Mouse (Mus musculus) forebrain, embryonic 14.5 days (tissue): Measurements from ENCODE around the gene Plekhs1. TPM values are rescaled to one million over a fixed set of nuclear protein-coding genes. Genes with fewer than 3 reads are reported as not detected.

Source experiments
- ATAC-seq: fragments of 200-750 bp; cut with Nextera tagmentation; 2 replicates; pipeline ENCODE4 v1.8.0; 2017; ENCODE audit warnings: mild to moderate bottlenecking, moderate library complexity
- DNase-seq: peaks from one replicate; pipeline ENCODE4 v3.0.0-alpha.2; 2015; ENCODE audit warnings: low spot score
- H3K27ac ChIP-seq: fragments of 300-500 bp; sonication (generic); 2 replicates; pipeline ENCODE4 v1.5.1; 2014; ENCODE audit warnings: low read depth, mild to moderate bottlenecking, control low read depth, low read length, moderate library complexity
- H3K27me3 ChIP-seq: fragments of 300-500 bp; sonication (generic); replicated peaks from 2 replicates; pipeline ENCODE4 v1.6.1; 2014; ENCODE audit warnings: low read length, control low read depth, mixed read lengths; ENCODE audit not compliant: control insufficient read depth, insufficient read depth
- H3K36me3 ChIP-seq: fragments of 300-500 bp; sonication (generic); 2 replicates; pipeline ENCODE4 v1.6.1; 2014; ENCODE audit warnings: low read length, control low read depth; ENCODE audit not compliant: control insufficient read depth, insufficient read depth
- H3K4me1 ChIP-seq: fragments of 300-500 bp; sonication (generic); 2 replicates; pipeline ENCODE4 v1.6.1; 2014; ENCODE audit warnings: antibody characterized with exemption, low read length, control low read depth; ENCODE audit not compliant: control insufficient read depth, insufficient read depth
- H3K4me2 ChIP-seq: fragments of 300-500 bp; sonication (generic); 2 replicates; pipeline ENCODE4 v1.6.1; 2014; ENCODE audit warnings: mild to moderate bottlenecking, control low read depth, low read length
- H3K4me3 ChIP-seq: fragments of 300-500 bp; sonication (generic); 2 replicates; pipeline ENCODE4 v1.5.1; 2014; ENCODE audit warnings: low read depth, low read length, control low read depth
- H3K9ac ChIP-seq: fragments of 300-500 bp; sonication (generic); 2 replicates; pipeline ENCODE4 v1.6.1; 2014; ENCODE audit warnings: mild to moderate bottlenecking, low read length, control low read depth, moderate library complexity
- H3K9me3 ChIP-seq: fragments of 300-500 bp; sonication (generic); replicated peaks from 2 replicates; pipeline ENCODE4 v1.6.1; 2016; ENCODE audit warnings: low read length, control low read depth, mixed read lengths; ENCODE audit not compliant: control insufficient read depth
- WGBS: fragments of 180-500 bp; shearing (Covaris S2); extraction: QIAGEN DNeasy Blood & Tissue Kit; methylation state at CpG from one replicate; pipeline ENCODE4 v1.1.7; 2014; 5-methylcytosine and 5-hydroxymethylcytosine counted together
- polyA plus RNA-seq: library from polyadenylated mRNA; unstranded; fragments of >200 nt; fragmentation: Nextera tagmentation; extraction: Ambion mirVana; gene quantifications from 2 replicates; pipeline ENCODE4 v1.2.1, GENCODE M21; 2014

Plekhs1 gene
- 0.28 TPM in 1 of 2 replicates, not detected in the other for polyA plus RNA-seq

DNA sequence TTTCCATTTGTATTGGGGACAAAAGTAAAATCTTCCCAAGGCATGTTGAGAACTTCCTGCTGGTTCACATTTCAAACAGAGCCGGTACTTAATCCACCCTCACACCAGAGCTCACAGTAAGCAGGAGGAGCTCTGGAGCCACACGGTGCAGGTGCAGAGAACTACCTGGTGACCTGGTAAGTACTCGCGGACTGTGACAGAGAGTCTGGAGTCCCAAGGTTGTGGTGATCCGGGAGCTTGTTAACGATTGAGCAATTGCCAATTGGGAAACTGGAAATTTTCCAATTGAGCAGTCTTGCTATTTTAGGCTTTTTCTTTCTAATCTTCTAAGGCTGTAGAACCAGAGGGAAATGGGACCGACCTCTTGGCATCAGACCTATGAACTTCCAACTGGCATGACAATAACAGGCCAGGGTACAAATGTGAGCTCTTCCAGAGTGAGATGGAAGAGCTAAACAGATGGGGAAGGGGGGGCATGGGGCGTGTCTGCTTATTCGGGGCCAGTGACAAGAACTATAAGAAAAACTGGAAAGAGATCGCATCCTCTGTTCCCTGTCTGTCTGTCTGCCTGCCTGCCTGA lies at the start of gene Plekhs1:
Gene Plekhs1 (plus strand): TSS at position 119 of the 580 bp plus-strand sequence.
- Histone ChIP-seq H3K4me2 (no peak within 1 kb of the TSS), H3K9ac (no peak within 1 kb of the TSS), H3K4me3 (no peak within 1 kb of the TSS), H3K4me1 (peaks cover 3% of the 10 kb centered on the region; the same call in 1 of the 2 replicates), H3K9me3 (no peaks in the 10 kb centered on the region), H3K27me3 (no peaks in the 10 kb centered on the region), H3K27ac (no peak within 1 kb of the TSS), H3K36me3 (no peaks in the 10 kb centered on the region)
- DNase-seq (peak; percentile 48), ATAC-seq (no peak)
- 42% methylated on average over 10 of the region's 10 CpGs for WGBS

GRCm38 (mm10) chr19:56418404-56418803 lies 43.0 kb upstream of the Plekhs1 start:
- DNase-seq: no peak
- H3K27me3 ChIP-seq: no peaks in the 10 kb centered on the region
- H3K4me3 ChIP-seq: no peak overlapping the region
- H3K9me3 ChIP-seq: no peaks in the 10 kb centered on the region
- no peak for ATAC-seq
- H3K36me3 ChIP-seq: no peaks in the 10 kb centered on the region
- H3K4me1 ChIP-seq: no peaks in the 10 kb centered on the region
- H3K9ac ChIP-seq: no peak overlapping the region
- H3K4me2 ChIP-seq: no peak overlapping the region
- H3K27ac ChIP-seq: no peak overlapping the region
- WGBS: 76% methylated on average over 4 of the region's 4 CpGs

DNA sequence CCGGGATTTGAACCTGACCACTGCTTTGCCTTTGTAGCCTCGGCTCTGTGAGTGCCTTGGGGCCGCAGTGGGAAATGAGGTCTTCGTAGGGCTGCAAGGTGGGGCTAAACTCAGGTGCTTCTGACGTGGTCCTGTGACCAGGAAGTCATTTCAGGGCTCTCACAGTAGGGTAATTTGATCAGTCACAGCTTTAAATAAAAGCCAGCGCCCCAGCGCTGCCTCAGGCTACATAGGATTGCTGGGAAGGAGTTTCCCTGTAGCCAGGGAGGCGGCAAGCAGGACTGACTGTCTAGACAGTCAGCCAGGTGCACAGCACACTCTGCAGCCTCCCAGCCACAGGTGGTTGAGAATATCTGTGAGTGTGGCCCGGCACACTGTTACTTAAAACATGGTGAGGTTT lies 42.0 kb upstream of the Plekhs1 start:
- WGBS: 71% methylated on average over 9 of the region's 9 CpGs
- no peaks in the 10 kb centered on the region for H3K9me3 ChIP-seq
- no peaks in the 10 kb centered on the region for H3K4me1 ChIP-seq
- no peak overlapping the region for H3K9ac ChIP-seq
- DNase-seq (no peak), ATAC-seq (no peak)
- no peak overlapping the region for H3K27ac ChIP-seq
- H3K27me3 ChIP-seq: no peaks in the 10 kb centered on the region
- H3K4me3 ChIP-seq: no peak overlapping the region
- no peaks in the 10 kb centered on the region for H3K36me3 ChIP-seq
- H3K4me2 ChIP-seq: no peak overlapping the region

- Histone ChIP-seq H3K4me2 (no peak overlapping the region), H3K4me1 (no peaks in the 10 kb centered on the region), H3K27ac (no peak overlapping the region), H3K9ac (no peak overlapping the region), H3K4me3 (no peak overlapping the region), H3K9me3 (no peaks in the 10 kb centered on the region), H3K27me3 (no peaks in the 10 kb centered on the region), H3K36me3 (no peaks in the 10 kb centered on the region)
- no peak for ATAC-seq
- DNase-seq: no peak
- WGBS: 94% methylated on average over 3 of the region's 3 CpGs
Measured at GRCm38 (mm10) chr19:56420345-56420744, 41.1 kb upstream of the Plekhs1 start.

DNA sequence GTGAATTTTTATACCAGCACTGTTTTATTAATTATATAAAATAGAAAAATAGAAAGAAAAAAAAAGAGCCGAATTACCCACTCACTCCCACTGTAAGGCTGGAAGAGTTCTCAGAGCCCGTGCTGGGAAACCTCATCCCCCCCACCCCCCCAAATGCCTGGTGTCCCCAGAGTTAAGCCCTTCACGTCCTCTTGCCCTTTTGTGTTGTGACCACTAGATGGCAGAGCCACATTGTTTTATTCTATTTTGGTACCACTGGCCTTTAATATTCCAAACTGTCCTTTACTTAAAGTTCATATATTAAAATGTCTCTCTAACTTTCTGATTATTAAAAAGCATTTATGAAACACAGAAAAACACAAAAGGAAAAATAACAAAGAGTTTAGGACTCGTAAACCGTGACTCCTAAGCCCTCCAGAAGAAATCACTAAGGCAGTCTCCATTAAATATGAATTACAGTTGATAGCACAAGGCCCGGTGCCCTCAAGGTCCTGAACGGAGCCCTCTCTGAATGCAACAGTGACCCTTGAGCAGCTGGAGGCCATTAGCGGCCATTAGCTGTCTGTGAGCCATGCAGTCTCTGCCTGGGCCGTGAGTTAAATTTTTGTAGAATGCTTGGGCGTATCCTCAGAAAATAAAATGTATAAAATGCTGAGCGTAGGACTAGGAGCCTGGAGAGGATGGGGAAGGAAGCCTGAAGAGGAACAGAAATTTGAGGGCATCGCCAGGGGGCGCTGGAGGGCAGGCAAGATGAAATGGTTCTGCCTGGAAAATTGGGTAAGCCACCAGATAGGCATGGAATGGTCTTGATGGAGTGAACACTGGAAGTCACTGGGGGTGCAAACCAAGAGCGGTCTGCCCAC lies 38.7 kb upstream of the Plekhs1 start:
- Histone ChIP-seq H3K4me2 (no peak overlapping the region), H3K27me3 (no peaks in the 10 kb centered on the region), H3K4me1 (peaks cover 3% of the 10 kb centered on the region), H3K27ac (no peak overlapping the region), H3K9me3 (no peaks in the 10 kb centered on the region), H3K9ac (no peak overlapping the region), H3K36me3 (no peaks in the 10 kb centered on the region), H3K4me3 (no peak overlapping the region)
- ATAC-seq: peak; percentile 58; the same call in 1 of the 2 replicates
- DNase-seq: peak; percentile 82
- WGBS: 40% methylated on average over 14 of the region's 14 CpGs

DNA sequence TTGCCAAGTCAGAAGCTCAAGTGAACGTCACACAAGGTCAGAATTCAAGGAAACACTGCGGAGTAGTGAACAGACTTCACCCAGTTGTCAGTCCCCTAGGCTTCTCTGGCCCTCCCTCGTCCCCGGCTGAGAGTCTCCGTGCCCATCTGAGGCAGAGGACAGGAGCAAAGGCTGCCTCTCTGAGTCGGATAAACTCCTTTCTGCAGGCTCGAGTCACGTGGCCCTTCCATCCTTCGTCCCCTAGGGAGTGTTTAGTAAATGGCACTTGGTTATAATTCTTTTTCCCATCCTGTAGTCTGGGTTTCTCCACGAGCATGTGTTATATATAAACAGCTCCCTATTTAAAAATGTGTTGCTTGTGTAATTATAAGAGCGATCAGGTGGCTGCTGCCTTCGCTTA lies 38.1 kb upstream of the Plekhs1 start:
- DNase-seq (peak; percentile 16), ATAC-seq (peak; percentile 26; the same call in 1 of the 2 replicates)
- no peak overlapping the region for H3K4me2 ChIP-seq
- WGBS: 55% methylated on average over 12 of the region's 12 CpGs
- no peak overlapping the region for H3K4me3 ChIP-seq
- no peak overlapping the region for H3K9ac ChIP-seq
- H3K4me1 ChIP-seq: peaks cover 3% of the 10 kb centered on the region
- H3K36me3 ChIP-seq: no peaks in the 10 kb centered on the region
- H3K27ac ChIP-seq: no peak overlapping the region
- no peaks in the 10 kb centered on the region for H3K27me3 ChIP-seq
- no peaks in the 10 kb centered on the region for H3K9me3 ChIP-seq

DNA sequence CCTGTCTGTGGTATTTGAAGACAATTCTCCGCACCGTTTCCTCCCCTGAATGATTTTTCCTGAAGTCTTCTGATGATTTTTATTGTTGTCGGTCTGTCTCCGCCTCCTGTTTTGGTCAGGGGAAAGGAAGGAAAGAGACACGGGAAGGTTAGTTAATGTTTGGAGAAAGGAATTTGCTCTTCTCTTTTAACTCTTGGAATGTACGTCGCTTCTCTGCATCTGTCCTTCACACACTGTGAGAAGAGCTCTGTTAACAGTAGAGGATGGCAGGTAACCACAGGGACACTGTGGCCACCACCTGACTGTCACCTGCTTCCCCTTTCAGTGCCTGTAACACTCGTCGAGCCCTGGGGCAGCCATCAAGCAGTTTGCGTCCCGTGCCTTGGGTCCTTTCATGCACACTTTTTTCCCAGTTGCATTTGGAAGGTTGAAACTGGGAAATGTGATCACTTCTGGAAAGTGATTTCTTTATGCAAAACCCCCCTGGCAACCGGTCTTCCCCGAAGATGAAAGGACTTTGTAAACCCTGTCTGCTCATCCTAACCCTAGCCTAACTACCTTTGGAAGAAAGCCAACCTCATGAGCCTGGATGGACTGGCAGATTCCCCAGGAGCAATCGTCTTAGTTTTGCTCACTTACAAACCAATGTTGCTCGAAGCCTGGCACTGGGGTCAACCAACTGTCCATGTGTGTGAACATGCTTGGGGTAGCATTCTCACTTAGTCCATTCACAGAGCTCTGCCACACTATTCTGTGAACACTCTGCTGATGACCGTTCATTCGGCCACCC lies 36.6 kb upstream of the Plekhs1 start:
- no peak overlapping the region for H3K27ac ChIP-seq
- 79% methylated on average over 17 of the region's 17 CpGs for WGBS
- H3K9ac ChIP-seq: no peak overlapping the region
- H3K4me3 ChIP-seq: no peak overlapping the region
- no peaks in the 10 kb centered on the region for H3K27me3 ChIP-seq
- H3K4me1 ChIP-seq: peaks cover 3% of the 10 kb centered on the region
- no peaks in the 10 kb centered on the region for H3K36me3 ChIP-seq
- ATAC-seq: no peak
- DNase-seq: no peak
- no peak overlapping the region for H3K4me2 ChIP-seq
- no peaks in the 10 kb centered on the region for H3K9me3 ChIP-seq

DNA sequence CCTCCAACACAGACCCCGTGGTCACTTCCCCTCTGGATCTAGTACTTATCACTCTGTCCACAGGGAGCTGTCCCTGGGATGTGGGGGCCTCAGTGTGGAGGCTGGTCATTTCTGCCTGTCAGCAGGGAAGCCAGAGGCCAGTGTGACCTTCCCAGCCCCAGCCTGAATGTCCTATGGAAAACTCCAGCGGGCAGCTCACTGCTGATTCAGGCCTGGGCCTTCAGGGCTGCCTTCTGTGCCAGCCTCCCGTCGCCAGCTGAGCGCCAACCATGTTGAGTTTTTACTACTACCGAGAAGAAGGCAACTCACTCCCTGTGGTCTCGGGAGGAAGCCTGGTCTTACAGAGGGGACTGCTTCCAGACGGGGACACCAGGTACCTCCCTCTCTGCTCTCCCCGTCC lies 35.9 kb upstream of the Plekhs1 start:
- Histone ChIP-seq H3K9me3 (no peaks in the 10 kb centered on the region), H3K9ac (peak overlapping the region; percentile 13; the same call in 1 of the 2 replicates), H3K27me3 (no peaks in the 10 kb centered on the region), H3K4me3 (no peak overlapping the region), H3K36me3 (no peaks in the 10 kb centered on the region), H3K4me2 (no peak overlapping the region), H3K4me1 (peaks cover 3% of the 10 kb centered on the region), H3K27ac (peak overlapping the region; percentile 48; the same call in 1 of the 2 replicates)
- ATAC-seq (no peak), DNase-seq (no peak)
- 65% methylated on average over 9 of the region's 9 CpGs for WGBS
